Mouse (Mus musculus): ENCODE data around the gene Eif4a3. TPM values are rescaled to one million over a fixed set of nuclear protein-coding genes. Genes with fewer than 3 reads are reported as not detected.
"Not testable (repeated sequence)": the region's sequence is repeated elsewhere in the genome, so short reads cannot be mapped to it uniquely, and the experiment has no call there.

The Eif4a3 gene
- polyA plus RNA-seq, 1 experiment from 2014 or later, result 419 TPM

DNA sequence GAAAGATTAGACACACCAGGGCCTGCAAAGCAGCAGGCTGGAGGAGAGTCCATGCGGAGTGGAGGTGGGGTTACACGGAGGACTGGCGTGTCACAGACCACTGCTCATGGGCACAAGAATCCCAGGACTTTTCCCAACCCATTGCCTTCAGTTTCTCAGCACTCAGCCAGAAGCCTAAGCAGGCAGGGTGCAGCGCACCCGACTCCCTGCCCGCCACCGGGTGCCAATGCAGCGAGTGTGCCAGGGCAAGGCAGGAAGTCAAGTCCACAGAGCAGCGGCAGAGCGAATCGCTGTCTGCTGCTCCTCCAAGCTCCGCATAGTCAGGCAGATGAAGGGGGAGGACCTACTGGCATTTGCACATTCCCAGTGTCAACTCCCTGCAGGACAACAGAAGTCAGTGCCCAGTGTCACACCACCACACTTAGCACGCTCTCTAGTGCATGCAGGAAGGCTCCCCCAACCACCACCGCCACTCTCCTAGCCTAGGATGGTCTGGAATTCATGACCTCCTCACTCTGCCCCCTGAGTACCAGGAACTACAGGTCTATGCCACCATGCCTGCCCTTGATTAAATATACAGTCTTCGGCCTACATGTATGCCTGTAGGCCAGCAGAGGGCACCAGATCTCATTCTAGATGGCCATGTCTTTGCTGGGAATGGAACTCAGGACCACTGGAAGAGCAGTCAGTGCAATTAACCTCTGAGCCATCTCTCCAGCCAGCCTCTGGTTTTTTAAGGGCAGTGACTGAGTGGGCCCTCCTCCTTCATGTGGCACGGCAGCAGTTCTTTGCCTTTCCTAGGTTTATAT is 5.2 kb upstream of the Eif4a3 start:
- Histone ChIP-seq H3K9ac (ENCODE audit: low read depth, low read length) (no peak overlapping the region), H3K36me3 (ENCODE audit: control insufficient read depth, insufficient read depth, low read length) (no peaks in the 10 kb centered on the region), H3K4me1 (ENCODE audit: control insufficient read depth, insufficient read depth, low read length) (no peaks in the 10 kb centered on the region), H3K9me3 (ENCODE audit: control insufficient read depth, low read length) (no peaks in the 10 kb centered on the region), H3K27me3 (ENCODE audit: control insufficient read depth, insufficient read depth, low read length) (no peaks in the 10 kb centered on the region; the same call in 1 of the 2 replicates), H3K4me3 (ENCODE audit: low read length) (no peak overlapping the region), H3K27ac (ENCODE audit: low read depth, low read length) (no peak overlapping the region), H3K4me2 (replicated peaks; ENCODE audit: low read depth, low read length) (no peak overlapping the region; the same call in 1 of the 2 replicates)
- WGBS, result 37% methylated on average over 16 of the region's 16 CpGs
- no peak for ATAC-seq (ENCODE audit: low FRiP score, low TSS enrichment)

- Histone ChIP-seq H3K36me3 (ENCODE audit: control insufficient read depth, insufficient read depth, low read length) (peaks cover 22% of the 10 kb centered on the region), H3K4me3 (ENCODE audit: low read length) (no peak overlapping the region)
- WGBS, result 35% methylated on average over 2 of the region's 2 CpGs
Observed at GRCm38 (mm10) chr11:119300986-119301385, 1.1 kb upstream of the Eif4a3 start.

GRCm38 (mm10) chr11:119300246-119300935 is 502 bp upstream of the Eif4a3 start:
- peak overlapping the region; percentile 92 for H3K4me3 ChIP-seq (ENCODE audit: low read length)
- no peaks in the 10 kb centered on the region for H3K9me3 ChIP-seq (ENCODE audit: control insufficient read depth, low read length)
- peaks cover 28% of the 10 kb centered on the region for H3K36me3 ChIP-seq (ENCODE audit: control insufficient read depth, insufficient read depth, low read length)
- ATAC-seq (ENCODE audit: low FRiP score, low TSS enrichment), result no peak
- peak overlapping the region; percentile 98 for H3K9ac ChIP-seq (ENCODE audit: low read depth, low read length)
- H3K4me2 ChIP-seq (replicated peaks; ENCODE audit: low read depth, low read length), result peak overlapping the region; percentile 56
- 3% methylated on average over 31 of the region's 31 CpGs for WGBS
- H3K27me3 ChIP-seq (ENCODE audit: control insufficient read depth, insufficient read depth, low read length), result no peaks in the 10 kb centered on the region
- H3K27ac ChIP-seq (ENCODE audit: low read depth, low read length), result peak overlapping the region; percentile 80
- peaks cover 5% of the 10 kb centered on the region for H3K4me1 ChIP-seq (ENCODE audit: control insufficient read depth, insufficient read depth, low read length)

More at GRCm38 (mm10) chr11:119300986-119301385, 1.1 kb upstream of the Eif4a3 start:
- no peaks in the 10 kb centered on the region for H3K9me3 ChIP-seq (ENCODE audit: control insufficient read depth, low read length)
- H3K27me3 ChIP-seq (ENCODE audit: control insufficient read depth, insufficient read depth, low read length), result no peaks in the 10 kb centered on the region
- peak overlapping the region; percentile 98; the same call in 1 of the 2 replicates for H3K9ac ChIP-seq (ENCODE audit: low read depth, low read length)
- H3K27ac ChIP-seq (ENCODE audit: low read depth, low read length), result no peak overlapping the region
- no peak for ATAC-seq (ENCODE audit: low FRiP score, low TSS enrichment)
- H3K4me1 ChIP-seq (ENCODE audit: control insufficient read depth, insufficient read depth, low read length), result peaks cover 5% of the 10 kb centered on the region
- peak overlapping the region; percentile 56 for H3K4me2 ChIP-seq (replicated peaks; ENCODE audit: low read depth, low read length)

DNA sequence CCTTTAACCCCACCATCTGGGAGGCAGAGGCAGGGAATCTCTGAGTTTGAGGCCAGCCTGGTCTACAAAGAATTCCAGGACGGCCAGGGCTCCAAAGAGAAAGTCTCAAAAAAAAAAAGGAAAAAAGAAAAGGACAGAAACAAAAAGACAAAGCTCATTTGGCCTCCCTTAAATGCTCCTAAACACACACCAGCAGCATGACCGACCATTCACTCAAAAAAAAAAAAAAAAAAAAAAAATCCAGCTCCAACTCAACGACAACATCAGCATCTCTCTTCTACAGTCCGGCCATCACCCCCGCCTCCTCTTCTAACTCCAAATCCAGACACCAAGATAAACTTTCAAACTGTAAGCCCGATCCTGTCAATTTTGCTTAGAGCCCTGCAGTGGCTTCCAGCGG is 972 bp downstream of the Eif4a3 start:
- peak overlapping the region; percentile 80; the same call in 1 of the 2 replicates for H3K27ac ChIP-seq (ENCODE audit: low read depth, low read length)
- H3K9ac ChIP-seq (ENCODE audit: low read depth, low read length), result peak overlapping the region; percentile 98
- WGBS, result 13% methylated on average over 7 of the region's 7 CpGs
- no peaks in the 10 kb centered on the region for H3K9me3 ChIP-seq (ENCODE audit: control insufficient read depth, low read length)
- H3K4me3 ChIP-seq (ENCODE audit: low read length), result peak overlapping the region; percentile 92
- no peak for ATAC-seq (ENCODE audit: low FRiP score, low TSS enrichment)
- H3K4me1 ChIP-seq (ENCODE audit: control insufficient read depth, insufficient read depth, low read length), result peaks cover 5% of the 10 kb centered on the region
- H3K27me3 ChIP-seq (ENCODE audit: control insufficient read depth, insufficient read depth, low read length), result no peaks in the 10 kb centered on the region
- H3K36me3 ChIP-seq (ENCODE audit: control insufficient read depth, insufficient read depth, low read length), result peaks cover 43% of the 10 kb centered on the region
- peak overlapping the region; percentile 68 for H3K4me2 ChIP-seq (replicated peaks; ENCODE audit: low read depth, low read length)

DNA sequence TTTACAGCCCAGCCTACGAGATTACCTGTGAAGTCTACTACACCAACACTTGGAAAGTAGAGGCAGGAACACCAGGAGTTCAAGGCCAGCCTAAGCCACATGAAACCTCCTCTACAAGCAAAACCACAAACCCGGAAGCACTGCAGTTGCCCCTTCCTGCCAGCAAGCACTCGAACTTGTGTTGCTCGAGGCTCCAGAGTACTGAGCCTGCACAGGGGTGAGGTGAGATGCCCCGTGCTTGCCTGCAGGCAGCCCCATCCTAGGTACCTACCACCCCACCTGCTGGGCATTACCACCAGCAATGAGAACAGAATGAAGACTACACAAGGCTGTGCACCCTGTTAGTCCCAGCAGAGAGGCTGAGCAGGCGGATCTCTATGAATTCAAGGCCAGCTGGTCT is 1.9 kb downstream of the Eif4a3 start:
- peaks cover 5% of the 10 kb centered on the region for H3K4me1 ChIP-seq (ENCODE audit: control insufficient read depth, insufficient read depth, low read length)
- H3K4me3 ChIP-seq (ENCODE audit: low read length), result no peak overlapping the region
- H3K9me3 ChIP-seq (ENCODE audit: control insufficient read depth, low read length), result no peaks in the 10 kb centered on the region
- H3K4me2 ChIP-seq (replicated peaks; ENCODE audit: low read depth, low read length), result 0 out of 2 replicates have a peak overlapping the region, but pooled peaks have one; percentile 68
- no peaks in the 10 kb centered on the region for H3K27me3 ChIP-seq (ENCODE audit: control insufficient read depth, insufficient read depth, low read length)
- no peak overlapping the region for H3K27ac ChIP-seq (ENCODE audit: low read depth, low read length)
- H3K9ac ChIP-seq (ENCODE audit: low read depth, low read length), result no peak overlapping the region
- ATAC-seq (ENCODE audit: low FRiP score, low TSS enrichment), result no peak
- H3K36me3 ChIP-seq (ENCODE audit: control insufficient read depth, insufficient read depth, low read length), result peaks cover 52% of the 10 kb centered on the region
- 87% methylated on average over 6 of the region's 6 CpGs for WGBS

DNA sequence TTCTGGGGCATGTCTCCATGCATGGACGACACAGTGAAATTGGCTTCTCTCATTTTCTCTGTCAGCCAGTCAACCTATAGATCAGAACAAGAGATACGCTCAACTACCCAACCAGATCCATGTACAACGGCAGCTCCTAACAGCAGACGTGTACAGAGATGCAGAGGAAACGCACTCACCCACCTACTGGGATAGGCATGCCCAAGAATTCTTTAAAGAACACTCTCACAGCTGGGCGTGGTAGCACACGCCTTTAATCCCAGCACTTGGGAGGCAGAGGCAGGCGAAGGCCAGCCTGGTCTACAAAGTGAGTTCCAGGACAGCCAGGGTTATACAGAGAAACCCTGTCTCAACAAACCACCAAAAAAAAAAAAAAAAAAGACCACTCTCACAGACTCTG is 7.0 kb downstream of the Eif4a3 start:
- not testable (repeated sequence) for H3K4me3 ChIP-seq (ENCODE audit: low read length); H3K4me1 ChIP-seq (ENCODE audit: control insufficient read depth, insufficient read depth, low read length); H3K27me3 ChIP-seq (ENCODE audit: control insufficient read depth, insufficient read depth, low read length); H3K9me3 ChIP-seq (ENCODE audit: control insufficient read depth, low read length); H3K27ac ChIP-seq (ENCODE audit: low read depth, low read length); H3K9ac ChIP-seq (ENCODE audit: low read depth, low read length); H3K4me2 ChIP-seq (replicated peaks; ENCODE audit: low read depth, low read length); ATAC-seq (ENCODE audit: low FRiP score, low TSS enrichment)
- WGBS, result 94% methylated on average over 8 of the region's 8 CpGs
- peaks cover 94% of the 10 kb centered on the region for H3K36me3 ChIP-seq (ENCODE audit: control insufficient read depth, insufficient read depth, low read length)

DNA sequence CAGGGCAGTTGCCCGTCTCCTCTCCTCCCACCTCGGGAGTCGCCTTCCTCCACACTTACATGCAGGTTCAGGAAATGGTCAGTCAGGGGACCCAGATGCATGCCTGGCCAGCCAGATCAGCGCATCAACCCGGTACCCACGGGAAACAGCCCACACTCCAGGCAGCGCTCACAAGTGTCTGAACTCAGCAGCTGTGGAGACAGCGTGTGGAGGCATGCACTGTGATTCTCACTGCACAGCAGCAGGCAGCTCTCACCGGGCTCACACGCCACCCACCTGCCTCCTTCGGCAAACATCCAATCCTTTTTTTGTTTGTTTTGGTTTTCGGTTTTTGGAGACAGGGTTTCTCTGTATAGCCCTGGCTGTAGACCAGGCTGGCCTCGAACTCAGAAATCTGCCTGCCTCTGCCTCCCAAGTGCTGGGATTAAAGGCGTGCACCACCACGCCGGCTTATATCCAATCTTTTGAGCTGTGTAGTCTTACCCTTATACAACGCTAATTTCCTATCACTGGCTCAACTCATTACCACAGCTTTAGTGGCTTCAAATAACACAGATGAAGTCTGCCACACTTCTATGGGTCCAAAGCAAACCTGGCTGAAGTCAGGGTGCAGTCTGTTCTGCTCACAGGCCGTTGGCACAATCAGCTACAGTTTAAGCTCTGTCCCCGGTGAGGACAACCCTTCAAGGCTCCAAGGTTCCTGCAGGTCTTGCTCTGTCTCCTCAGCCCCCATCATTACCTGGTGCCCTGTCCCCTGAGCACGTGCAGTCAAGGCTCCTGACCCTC is 12.5 kb downstream of the Eif4a3 start:
- Histone ChIP-seq H3K9me3 (ENCODE audit: control insufficient read depth, low read length) (no peaks in the 10 kb centered on the region), H3K4me2 (replicated peaks; ENCODE audit: low read depth, low read length) (no peak overlapping the region), H3K27ac (ENCODE audit: low read depth, low read length) (no peak overlapping the region), H3K36me3 (ENCODE audit: control insufficient read depth, insufficient read depth, low read length) (peaks cover 66% of the 10 kb centered on the region), H3K4me1 (ENCODE audit: control insufficient read depth, insufficient read depth, low read length) (no peaks in the 10 kb centered on the region), H3K27me3 (ENCODE audit: control insufficient read depth, insufficient read depth, low read length) (no peaks in the 10 kb centered on the region), H3K9ac (ENCODE audit: low read depth, low read length) (no peak overlapping the region), H3K4me3 (ENCODE audit: low read length) (no peak overlapping the region)
- no peak for ATAC-seq (ENCODE audit: low FRiP score, low TSS enrichment)
- 87% methylated on average over 20 of the region's 20 CpGs for WGBS

GRCm38 (mm10) chr11:119285791-119286527 is 13.9 kb downstream of the Eif4a3 start:
- whole genome bisulfite sequencing, result 50% methylated on average over 9 of the region's 9 CpGs
- Histone ChIP-seq H3K36me3 (ENCODE audit: control insufficient read depth, insufficient read depth, low read length) (peaks cover 52% of the 10 kb centered on the region), H3K27ac (ENCODE audit: low read depth, low read length) (no peak overlapping the region), H3K9ac (ENCODE audit: low read depth, low read length) (no peak overlapping the region), H3K9me3 (ENCODE audit: control insufficient read depth, low read length) (no peaks in the 10 kb centered on the region), H3K4me1 (ENCODE audit: control insufficient read depth, insufficient read depth, low read length) (no peaks in the 10 kb centered on the region), H3K27me3 (ENCODE audit: control insufficient read depth, insufficient read depth, low read length) (no peaks in the 10 kb centered on the region), H3K4me3 (ENCODE audit: low read length) (no peak overlapping the region), H3K4me2 (replicated peaks; ENCODE audit: low read depth, low read length) (no peak overlapping the region)
- 0 out of 2 replicates have a peak, but pooled peaks have one; percentile 15 for ATAC-seq (ENCODE audit: low FRiP score, low TSS enrichment)

Data from kidney, embryonic 14.5 days (tissue).